Mouse (Mus musculus): ENCODE measurements around the gene Dqx1. TPM values are rescaled to one million over a fixed set of nuclear protein-coding genes. Genes with fewer than 3 reads are reported as not detected.

The Dqx1 gene
- polyA plus RNA-seq, 1 experiment from 2014 or later: 24.8 TPM

DNA sequence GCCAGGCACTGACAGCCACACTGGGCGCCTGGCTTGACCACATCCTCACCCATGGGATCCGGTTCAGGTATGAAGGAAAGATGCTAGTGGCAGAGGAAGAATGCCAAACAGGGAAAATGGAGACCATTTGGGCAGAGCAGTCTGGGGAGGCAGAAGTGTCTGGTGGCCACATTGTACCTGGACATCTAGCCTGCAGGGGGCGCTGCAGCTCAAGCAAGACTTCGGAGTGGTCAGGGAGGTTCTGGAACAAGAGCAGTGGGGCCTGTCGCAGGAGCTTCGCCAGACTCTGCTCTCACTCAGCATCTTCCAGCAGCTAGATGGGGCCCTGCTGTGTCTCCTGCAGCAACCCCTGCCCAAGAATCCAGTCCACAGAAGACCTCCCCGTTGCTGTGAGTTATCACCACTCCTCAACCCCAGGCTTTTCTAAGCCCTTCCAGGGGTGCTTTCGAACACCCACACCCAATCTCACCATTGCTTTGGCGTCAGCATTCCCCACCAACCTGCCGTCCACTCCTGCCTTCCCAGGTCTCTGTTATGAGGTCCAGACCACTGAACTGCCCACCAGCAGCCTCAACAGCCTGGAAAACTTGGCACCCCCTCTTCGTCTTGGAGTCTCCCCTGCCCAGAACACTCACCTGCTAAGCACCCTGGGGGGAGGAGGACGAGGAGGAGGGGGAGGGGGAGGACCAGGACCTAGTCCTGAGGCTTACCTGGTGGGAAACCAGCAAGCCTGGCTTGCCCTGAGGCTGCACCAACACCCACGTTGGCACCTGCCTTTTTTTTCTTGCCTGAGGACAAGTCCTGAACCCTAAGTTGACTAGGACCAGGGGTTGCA, 50.1 kb downstream of the Dqx1 start:
- Histone ChIP-seq H3K27ac (ENCODE audit: low read depth, low read length) (no peak overlapping the region), H3K9ac (ENCODE audit: low read depth, low read length) (peak overlapping the region; percentile 92; the same call in 1 of the 2 replicates)

DNA sequence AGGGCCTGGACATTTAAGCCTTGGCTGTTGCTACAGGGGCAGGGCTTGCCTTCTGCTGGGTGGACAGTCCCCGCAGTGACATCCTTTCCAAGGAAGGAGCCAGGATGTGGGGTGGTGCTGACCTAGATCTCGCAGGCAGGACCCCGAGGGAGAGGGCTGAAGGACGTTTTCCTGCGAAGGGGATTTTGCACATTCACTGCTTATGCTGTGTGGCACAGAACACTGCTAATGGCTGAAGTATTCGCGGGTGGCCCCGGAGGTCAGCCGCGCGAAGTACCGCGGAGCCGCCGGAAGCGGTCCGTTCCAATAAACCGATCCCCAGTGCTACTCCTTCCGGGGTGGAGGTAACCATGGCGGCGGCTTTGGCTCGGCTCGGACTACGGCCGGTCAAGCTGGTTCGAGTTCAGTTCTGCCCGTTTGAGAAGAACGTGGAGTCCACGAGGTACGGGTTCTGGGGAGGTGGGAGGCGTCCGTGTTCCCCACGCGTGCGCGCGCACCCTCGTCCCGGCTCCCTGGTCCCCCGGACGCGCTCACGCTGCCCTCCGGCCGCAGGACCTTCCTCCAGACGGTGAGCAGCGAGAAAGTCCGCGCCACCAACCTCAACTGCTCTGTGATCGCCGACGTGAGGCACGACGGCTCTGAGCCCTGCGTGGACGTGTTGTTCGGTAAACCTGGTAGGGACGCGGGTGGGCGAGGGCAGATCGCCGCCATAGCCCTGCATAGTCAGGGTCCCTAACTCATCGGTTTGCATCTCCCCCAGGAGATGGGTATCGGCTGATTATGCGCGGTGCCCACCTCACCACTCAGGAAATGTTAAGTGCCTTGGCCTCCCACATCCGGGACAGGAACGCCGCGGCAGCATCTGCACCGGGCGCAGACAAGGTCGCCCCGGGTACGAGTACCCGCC, 51.4 kb downstream of the Dqx1 start, which contains the start of gene Mrpl53:
Mrpl53 (plus strand) TSS at position 279 of the 907 bp plus-strand sequence.
- peak; percentile 80 for ATAC-seq

More for the DNA sequence above, 50.1 kb downstream of the Dqx1 start:
- H3K36me3 ChIP-seq (ENCODE audit: control insufficient read depth, insufficient read depth): peaks cover 11% of the 10 kb centered on the region; the same call in 1 of the 2 replicates
- ATAC-seq: peak; percentile 31; the same call in 1 of the 2 replicates
- H3K9me3 ChIP-seq (ENCODE audit: control insufficient read depth): no peaks in the 10 kb centered on the region
- no peak overlapping the region for H3K4me3 ChIP-seq (ENCODE audit: low read depth, low read length)
- no peaks in the 10 kb centered on the region for H3K27me3 ChIP-seq (replicated peaks; ENCODE audit: control insufficient read depth, insufficient read depth, low read length)
- peak overlapping the region; percentile 90 for H3K4me2 ChIP-seq (replicated peaks; ENCODE audit: low read depth)
- TF ChIP-seq CTCF (IDR thresholded peaks at IDR 0.05; ENCODE audit: low read depth): peak; percentile 95
- peaks cover 8% of the 10 kb centered on the region for H3K4me1 ChIP-seq (replicated peaks; ENCODE audit: control insufficient read depth, insufficient read depth, low read length)
- 39% methylated on average over 13 of the region's 13 CpGs for WGBS

DNA sequence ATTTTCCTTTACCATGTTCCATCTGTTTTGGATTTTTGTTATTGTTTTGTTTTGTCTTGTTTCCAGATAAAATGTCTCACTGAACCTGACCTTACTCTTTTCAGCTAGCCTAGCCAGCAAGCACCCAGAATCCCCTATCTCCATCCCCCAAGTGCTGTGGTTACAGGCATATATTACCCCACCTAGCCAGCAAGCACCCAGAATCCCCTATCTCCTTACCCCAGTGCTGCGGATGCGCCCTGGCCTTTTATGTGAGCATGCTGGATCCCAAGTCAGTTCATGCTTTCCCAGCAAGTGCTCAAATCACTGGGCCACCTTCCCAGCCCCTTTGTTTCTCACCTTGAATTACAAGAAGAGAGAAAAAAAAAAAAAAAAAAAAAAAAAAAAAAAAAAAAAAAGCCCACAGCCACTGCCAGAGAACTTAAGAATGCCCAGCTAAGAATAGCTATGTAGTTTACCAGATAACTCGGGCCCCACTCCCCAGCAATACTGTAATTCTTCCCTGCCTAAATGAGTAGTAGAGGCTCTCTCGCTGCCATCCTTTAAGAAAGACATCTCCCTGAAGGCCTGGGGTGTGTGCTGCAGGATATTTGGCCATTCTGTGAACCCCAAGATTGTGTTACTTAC, 54.0 kb downstream of the Dqx1 start:
- ATAC-seq: no peak

More for the DNA sequence above, 51.4 kb downstream of the Dqx1 start, which contains the start of gene Mrpl53:
- Histone ChIP-seq H3K27me3 (replicated peaks; ENCODE audit: control insufficient read depth, insufficient read depth, low read length) (no peaks in the 10 kb centered on the region), H3K9ac (ENCODE audit: low read depth, low read length) (peak within 1 kb of the TSS; percentile 92), H3K36me3 (ENCODE audit: control insufficient read depth, insufficient read depth) (peaks cover 11% of the 10 kb centered on the region; the same call in 1 of the 2 replicates), H3K27ac (ENCODE audit: low read depth, low read length) (peak within 1 kb of the TSS; percentile 79), H3K4me3 (ENCODE audit: low read depth, low read length) (peak within 1 kb of the TSS; percentile 85), H3K4me1 (replicated peaks; ENCODE audit: control insufficient read depth, insufficient read depth, low read length) (0 out of 2 replicates have a peak, but pooled peaks cover 3% of the 10 kb centered on the region), H3K9me3 (ENCODE audit: control insufficient read depth) (no peaks in the 10 kb centered on the region), H3K4me2 (replicated peaks; ENCODE audit: low read depth) (peak within 1 kb of the TSS; percentile 90)
- WGBS: under 1% methylated on average over 76 of the region's 76 CpGs
- TF ChIP-seq CTCF (IDR thresholded peaks at IDR 0.05; ENCODE audit: low read depth): no peak

DNA sequence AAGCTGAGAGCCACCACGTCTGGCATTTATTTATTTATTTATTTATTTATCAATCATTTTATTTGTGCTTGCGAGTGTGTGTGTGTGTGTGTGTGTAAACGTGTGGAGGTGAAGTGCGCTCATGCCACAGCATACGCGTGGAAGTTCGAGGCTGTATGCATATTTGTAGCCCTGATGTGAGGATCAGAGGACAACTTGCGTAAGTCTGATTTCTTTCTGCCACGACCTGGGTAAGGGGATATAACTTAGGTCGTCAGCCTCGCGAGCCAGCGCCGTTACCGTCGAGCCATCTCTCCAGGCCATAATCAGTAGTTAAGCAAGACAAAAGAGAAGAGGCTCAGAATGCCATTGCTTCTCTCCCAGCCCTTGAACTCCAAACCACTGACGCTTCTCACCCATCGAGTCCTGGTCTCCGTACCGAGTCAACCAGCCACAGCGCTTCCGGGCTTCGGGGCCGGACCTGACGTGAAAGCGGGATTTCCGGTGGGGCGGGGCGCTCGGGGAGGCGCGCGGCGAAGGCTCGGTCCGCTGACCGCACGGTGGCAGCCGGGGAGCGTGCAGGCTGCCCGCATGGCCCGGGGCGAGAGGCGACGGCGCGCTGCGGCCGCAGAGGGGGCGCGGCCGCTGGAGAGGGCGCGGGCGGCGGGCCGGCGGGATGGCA, 57.5 kb downstream of the Dqx1 start, which contains the start of gene Mogs:
Mogs (plus strand) TSS at position 486 of the 661 bp plus-strand sequence.
- TF ChIP-seq CTCF (IDR thresholded peaks at IDR 0.05; ENCODE audit: low read depth): peak; percentile 78
- Histone ChIP-seq H3K4me1 (replicated peaks; ENCODE audit: control insufficient read depth, insufficient read depth, low read length) (0 out of 2 replicates have a peak, but pooled peaks cover 5% of the 10 kb centered on the region), H3K27me3 (replicated peaks; ENCODE audit: control insufficient read depth, insufficient read depth, low read length) (no peaks in the 10 kb centered on the region), H3K4me3 (ENCODE audit: low read depth, low read length) (peak within 1 kb of the TSS; percentile 61), H3K9ac (ENCODE audit: low read depth, low read length) (peak within 1 kb of the TSS; percentile 77), H3K9me3 (ENCODE audit: control insufficient read depth) (no peaks in the 10 kb centered on the region), H3K27ac (ENCODE audit: low read depth, low read length) (peak within 1 kb of the TSS; percentile 83), H3K36me3 (ENCODE audit: control insufficient read depth, insufficient read depth) (peaks cover 14% of the 10 kb centered on the region), H3K4me2 (replicated peaks; ENCODE audit: low read depth) (peak within 1 kb of the TSS; percentile 89)
- ATAC-seq: peak; percentile 93
- under 1% methylated on average over 54 of the region's 58 CpGs for WGBS

More for the DNA sequence above, 54.0 kb downstream of the Dqx1 start:
- H3K4me2 ChIP-seq (replicated peaks; ENCODE audit: low read depth): no peak overlapping the region
- TF ChIP-seq CTCF (IDR thresholded peaks at IDR 0.05; ENCODE audit: low read depth): no peak
- no peak overlapping the region for H3K9ac ChIP-seq (ENCODE audit: low read depth, low read length)
- 0 out of 2 replicates have a peak, but pooled peaks cover 5% of the 10 kb centered on the region for H3K36me3 ChIP-seq (ENCODE audit: control insufficient read depth, insufficient read depth)
- H3K9me3 ChIP-seq (ENCODE audit: control insufficient read depth): no peaks in the 10 kb centered on the region
- H3K4me3 ChIP-seq (ENCODE audit: low read depth, low read length): no peak overlapping the region
- H3K27ac ChIP-seq (ENCODE audit: low read depth, low read length): no peak overlapping the region
- 86% methylated on average over 4 of the region's 4 CpGs for WGBS
- H3K4me1 ChIP-seq (replicated peaks; ENCODE audit: control insufficient read depth, insufficient read depth, low read length): 0 out of 2 replicates have a peak, but pooled peaks cover 8% of the 10 kb centered on the region
- no peaks in the 10 kb centered on the region for H3K27me3 ChIP-seq (replicated peaks; ENCODE audit: control insufficient read depth, insufficient read depth, low read length)

DNA sequence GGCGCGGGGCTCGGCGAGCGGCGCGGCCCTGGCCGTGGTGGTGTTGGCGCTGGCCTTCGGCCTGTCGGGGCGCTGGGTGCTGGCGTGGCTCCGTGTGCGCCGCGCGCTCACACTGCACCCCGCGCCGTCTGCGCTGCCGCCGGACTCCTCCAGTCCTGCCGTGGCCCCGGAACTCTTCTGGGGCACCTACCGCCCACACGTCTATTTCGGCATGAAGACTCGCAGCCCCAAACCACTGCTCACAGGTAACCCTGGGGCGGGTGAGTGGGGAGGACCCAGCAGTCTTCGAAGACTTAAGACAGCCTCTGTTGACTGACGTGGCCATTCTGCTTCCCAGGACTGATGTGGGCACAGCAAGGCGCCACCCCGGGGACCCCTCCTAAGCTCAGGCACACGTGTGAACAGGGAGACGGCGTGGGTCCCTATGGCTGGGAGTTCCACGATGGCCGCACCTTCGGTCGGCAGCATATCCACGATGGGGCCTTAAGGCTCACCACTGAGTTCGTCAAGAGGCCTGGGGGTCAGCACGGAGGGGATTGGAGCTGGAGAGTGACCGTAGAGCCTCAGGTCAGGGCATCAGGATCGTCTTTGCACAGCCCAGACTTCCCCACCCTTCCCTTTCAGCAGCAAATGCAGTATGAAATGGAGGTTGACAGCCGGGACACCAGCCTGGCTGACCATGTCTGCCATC, 58.2 kb downstream of the Dqx1 start:
- Histone ChIP-seq H3K9me3 (ENCODE audit: control insufficient read depth) (no peaks in the 10 kb centered on the region), H3K27ac (ENCODE audit: low read depth, low read length) (peak overlapping the region; percentile 83), H3K4me1 (replicated peaks; ENCODE audit: control insufficient read depth, insufficient read depth, low read length) (0 out of 2 replicates have a peak, but pooled peaks cover 5% of the 10 kb centered on the region), H3K36me3 (ENCODE audit: control insufficient read depth, insufficient read depth) (peaks cover 14% of the 10 kb centered on the region), H3K4me3 (ENCODE audit: low read depth, low read length) (peak overlapping the region; percentile 61), H3K27me3 (replicated peaks; ENCODE audit: control insufficient read depth, insufficient read depth, low read length) (no peaks in the 10 kb centered on the region), H3K9ac (ENCODE audit: low read depth, low read length) (peak overlapping the region; percentile 77), H3K4me2 (replicated peaks; ENCODE audit: low read depth) (peak overlapping the region; percentile 89)
- under 1% methylated on average over 41 of the region's 48 CpGs for WGBS
- TF ChIP-seq CTCF (IDR thresholded peaks at IDR 0.05; ENCODE audit: low read depth): no peak
- ATAC-seq: peak; percentile 60

Data from intestine, postnatal 0 days (tissue).